In genomic region chr9:54585839-54586198, GRCm38 (mm10) we compare ENCODE assay signal across 8 mouse cellular contexts. TPM values are rescaled to one million over a fixed set of nuclear protein-coding genes. Genes with fewer than 3 reads are reported as not detected.
DNase-seq lines count a peak whose midpoint lies in the region; ATAC-seq and TF ChIP-seq lines count a peak whose summit lies in the region.

No protein-coding gene starts in this region.

- H3K36me3 ChIP-seq in heart, postnatal 0 days (replicated peaks; ENCODE audit: control insufficient read depth, insufficient read depth, low read length) = peaks cover 8% of the 10 kb centered on the region
- H3K36me3 ChIP-seq in embryonic facial prominence, embryonic 10.5 days (replicated peaks) = peaks cover 22% of the 10 kb centered on the region
- 0 out of 2 replicates have a peak, but pooled peaks cover 2% of the 10 kb centered on the region for H3K36me3 ChIP-seq in midbrain, embryonic 16.5 days (ENCODE audit: control insufficient read depth, insufficient read depth, low read length)

- no peak for TF ChIP-seq CTCF in heart, postnatal 0 days (IDR thresholded peaks at IDR 0.05; ENCODE audit: low read depth)

- no peak for ATAC-seq in heart, postnatal 0 days (ENCODE audit: insufficient read depth, low read depth)
- ATAC-seq in inflammation-experienced regulatory T-cells, adult 6 months = peak; percentile 16
- peak; percentile 50 for ATAC-seq in midbrain, embryonic 16.5 days

- 35% methylated on average over 5 of the region's 5 CpGs for WGBS in heart, postnatal 0 days
- WGBS in embryonic facial prominence, embryonic 10.5 days = 32% methylated on average over 5 of the region's 5 CpGs
- WGBS in midbrain, embryonic 16.5 days = 34% methylated on average over 5 of the region's 5 CpGs

- H3K4me3 ChIP-seq in heart, postnatal 0 days (ENCODE audit: low read depth, low read length) = peak overlapping the region; percentile 86
- H3K4me3 ChIP-seq in embryonic facial prominence, embryonic 10.5 days = peak overlapping the region; percentile 86
- H3K4me3 ChIP-seq in midbrain, embryonic 16.5 days (ENCODE audit: low read depth, low read length) = peak overlapping the region; percentile 78

- no peaks in the 10 kb centered on the region for H3K9me3 ChIP-seq in heart, postnatal 0 days (replicated peaks; ENCODE audit: control insufficient read depth, low read length)
- H3K9me3 ChIP-seq in embryonic facial prominence, embryonic 10.5 days = no peaks in the 10 kb centered on the region
- H3K9me3 ChIP-seq in midbrain, embryonic 16.5 days (replicated peaks; ENCODE audit: control insufficient read depth, low read length, poor library complexity, severe bottlenecking) = no peaks in the 10 kb centered on the region

- peak overlapping the region; percentile 83 for H3K4me2 ChIP-seq in heart, postnatal 0 days (ENCODE audit: low read depth, low read length)
- H3K4me2 ChIP-seq in midbrain, embryonic 16.5 days (ENCODE audit: low read length) = peak overlapping the region; percentile 90

- no peak for TF ChIP-seq EP300 in heart, postnatal 0 days (IDR thresholded peaks at IDR 0.05; ENCODE audit: low read depth)

- H3K27ac ChIP-seq in heart, postnatal 0 days (ENCODE audit: low read depth) = no peak overlapping the region
- peak overlapping the region; percentile 84 for H3K27ac ChIP-seq in embryonic facial prominence, embryonic 10.5 days (replicated peaks)
- H3K27ac ChIP-seq in midbrain, embryonic 16.5 days (ENCODE audit: low read length) = peak overlapping the region; percentile 51; the same call in 1 of the 2 replicates

- H3K9ac ChIP-seq in heart, postnatal 0 days (replicated peaks; ENCODE audit: low read depth, low read length) = no peak overlapping the region
- peak overlapping the region; percentile 40; the same call in 1 of the 2 replicates for H3K9ac ChIP-seq in midbrain, embryonic 16.5 days (ENCODE audit: low read depth, low read length)

- H3K4me1 ChIP-seq in heart, postnatal 0 days (ENCODE audit: control insufficient read depth, insufficient read depth) = no peaks in the 10 kb centered on the region
- peaks cover 17% of the 10 kb centered on the region for H3K4me1 ChIP-seq in embryonic facial prominence, embryonic 10.5 days
- peaks cover 17% of the 10 kb centered on the region for H3K4me1 ChIP-seq in midbrain, embryonic 16.5 days (ENCODE audit: control insufficient read depth, insufficient read depth, low read length)

- H3K27me3 ChIP-seq in heart, postnatal 0 days (ENCODE audit: control insufficient read depth, insufficient read depth, low read length) = no peaks in the 10 kb centered on the region
- H3K27me3 ChIP-seq in embryonic facial prominence, embryonic 10.5 days (replicated peaks; ENCODE audit: low read depth, poor library complexity, severe bottlenecking) = no peaks in the 10 kb centered on the region
- H3K27me3 ChIP-seq in midbrain, embryonic 16.5 days (ENCODE audit: control insufficient read depth, insufficient read depth, low read depth, low read length) = no peaks in the 10 kb centered on the region

- DNase-seq in heart, postnatal 0 days (ENCODE audit: low spot score) = no peak
- DNase-seq in heart, adult 18-20 months = no peak
- no peak for DNase-seq in embryonic facial prominence, embryonic 10.5 days (ENCODE audit: low spot score)
- DNase-seq in urinary bladder, postnatal 14 days (ENCODE audit: low spot score) = no peak
- no peak for DNase-seq in cerebellum, postnatal 4 days (ENCODE audit: low spot score in 2 of 2)
- DNase-seq in adrenal gland, postnatal 14 days = no peak

RNA-seq across cellular contexts. Expression of gene Idh3a, which starts 0.3 kb away (rescaled TPM):
- 402 and 407 TPM in 2 replicates for total RNA-seq in heart, postnatal 0 days (2014; rRNA removed; ENCODE audit: low replicate concordance)
- polyA plus RNA-seq in heart, postnatal 0 days (2015; fragmentation: Nextera tagmentation; extraction: Ambion mirVana) = 840 TPM in 2 replicates
- 100 to 1,000 TPM; 562 to 594 TPM for total RNA-seq in heart, adult 18-20 months (2021)
- polyA plus RNA-seq in embryonic facial prominence, embryonic 10.5 days (2016; fragmentation: Nextera tagmentation; extraction: Ambion mirVana) = 119 and 122 TPM in 2 replicates
- polyA plus RNA-seq in inflammation-experienced regulatory T-cells, adult 6 months (2017; shearing (Covaris generic)) = 100 to 1,000 TPM; 110 to 244 (median 135) TPM
- 148 and 165 TPM in 2 replicates for polyA plus RNA-seq in midbrain, embryonic 16.5 days (2015; fragmentation: Nextera tagmentation; extraction: Ambion mirVana)
- 704 and 811 TPM in 2 replicates for total RNA-seq in adrenal gland, postnatal 14 days (2021)

RNA-seq across cellular contexts. Expression of gene Cib2, which starts 25.8 kb away (rescaled TPM):
- total RNA-seq in heart, postnatal 0 days (2014; rRNA removed; ENCODE audit: low replicate concordance) = 4.5 TPM in 1 of 2 replicates, not detected in the other
- polyA plus RNA-seq in heart, postnatal 0 days (2015; fragmentation: Nextera tagmentation; extraction: Ambion mirVana) = 2.0 and 2.4 TPM in 2 replicates
- total RNA-seq in heart, adult 18-20 months (2021) = 1 to 10 TPM; 1.5 to 8.6 TPM
- 9.9 TPM in 2 replicates for polyA plus RNA-seq in embryonic facial prominence, embryonic 10.5 days (2016; fragmentation: Nextera tagmentation; extraction: Ambion mirVana)
- polyA plus RNA-seq in inflammation-experienced regulatory T-cells, adult 6 months (2017; shearing (Covaris generic)) = 1 to 10 TPM in 1 of 3 experiments, under 1 TPM in 2; 0.55 to 4.9 (median 0.96) TPM
- polyA plus RNA-seq in midbrain, embryonic 16.5 days (2015; fragmentation: Nextera tagmentation; extraction: Ambion mirVana) = 54.6 and 60.3 TPM in 2 replicates
- 96.9 and 114 TPM in 2 replicates for total RNA-seq in adrenal gland, postnatal 14 days (2021)

RNA-seq across cellular contexts. Expression of gene Sh2d7, which starts 47.0 kb away (rescaled TPM):
- not detected in 2 replicates for total RNA-seq in heart, postnatal 0 days (2014; rRNA removed; ENCODE audit: low replicate concordance)
- polyA plus RNA-seq in heart, postnatal 0 days (2015; fragmentation: Nextera tagmentation; extraction: Ambion mirVana) = not detected in 2 replicates
- under 1 TPM in 1 of 2 experiments, not detected in 1; 0.15 TPM for total RNA-seq in heart, adult 18-20 months (2021)
- not detected in 2 replicates for polyA plus RNA-seq in embryonic facial prominence, embryonic 10.5 days (2016; fragmentation: Nextera tagmentation; extraction: Ambion mirVana)
- not detected for polyA plus RNA-seq in inflammation-experienced regulatory T-cells, adult 6 months (2017; shearing (Covaris generic))
- polyA plus RNA-seq in midbrain, embryonic 16.5 days (2015; fragmentation: Nextera tagmentation; extraction: Ambion mirVana) = not detected in 2 replicates
- total RNA-seq in adrenal gland, postnatal 14 days (2021) = not detected in 2 replicates
